Mouse (Mus musculus) heart, embryonic 10.5 days (tissue): Measurements from ENCODE around the gene Slc19a1. TPM values are rescaled to one million over a fixed set of nuclear protein-coding genes. Genes with fewer than 3 reads are reported as not detected.

ENCODE experiments used
- DNase-seq: peaks from one replicate; pipeline ENCODE4 v3.0.0-alpha.2; 2017; ENCODE audit warnings: low spot score
- H3K27ac ChIP-seq: fragments of 300-500 bp; sonication (generic); 2 replicates; pipeline ENCODE4 v1.5.1; 2016; ENCODE audit warnings: mild to moderate bottlenecking
- H3K27me3 ChIP-seq: fragments of 300-500 bp; sonication (generic); 2 replicates; pipeline ENCODE4 v1.6.1; 2016; ENCODE audit warnings: mild to moderate bottlenecking; ENCODE audit not compliant: poor library complexity, insufficient read depth, severe bottlenecking
- H3K36me3 ChIP-seq: fragments of 300-500 bp; sonication (generic); 2 replicates; pipeline ENCODE4 v1.6.1; 2016; ENCODE audit warnings: mild to moderate bottlenecking, moderate library complexity
- H3K4me1 ChIP-seq: fragments of 300-500 bp; sonication (generic); 2 replicates; pipeline ENCODE4 v1.6.1; 2016; ENCODE audit warnings: mild to moderate bottlenecking
- H3K4me3 ChIP-seq: fragments of 300-500 bp; sonication (generic); 2 replicates; pipeline ENCODE4 v1.5.1; 2016; ENCODE audit warnings: mild to moderate bottlenecking, moderate library complexity
- H3K9me3 ChIP-seq: fragments of 300-500 bp; sonication (generic); 2 replicates; pipeline ENCODE4 v1.6.1; 2016; ENCODE audit warnings: mild to moderate bottlenecking, moderate library complexity
- WGBS: fragments of 180-500 bp; shearing (Covaris S2); methylation state at CpG from one replicate; pipeline ENCODE4 v1.1.7; 2016; 5-methylcytosine and 5-hydroxymethylcytosine counted together
- polyA plus RNA-seq: library from polyadenylated mRNA; unstranded; fragments of >200 nt; fragmentation: Nextera tagmentation; extraction: Ambion mirVana; gene quantifications from 2 replicates; pipeline ENCODE4 v1.2.1, GENCODE M21; 2016

The Slc19a1 gene
- polyA plus RNA-seq, 1 experiment from 2014 or later: 26.5 TPM

DNA sequence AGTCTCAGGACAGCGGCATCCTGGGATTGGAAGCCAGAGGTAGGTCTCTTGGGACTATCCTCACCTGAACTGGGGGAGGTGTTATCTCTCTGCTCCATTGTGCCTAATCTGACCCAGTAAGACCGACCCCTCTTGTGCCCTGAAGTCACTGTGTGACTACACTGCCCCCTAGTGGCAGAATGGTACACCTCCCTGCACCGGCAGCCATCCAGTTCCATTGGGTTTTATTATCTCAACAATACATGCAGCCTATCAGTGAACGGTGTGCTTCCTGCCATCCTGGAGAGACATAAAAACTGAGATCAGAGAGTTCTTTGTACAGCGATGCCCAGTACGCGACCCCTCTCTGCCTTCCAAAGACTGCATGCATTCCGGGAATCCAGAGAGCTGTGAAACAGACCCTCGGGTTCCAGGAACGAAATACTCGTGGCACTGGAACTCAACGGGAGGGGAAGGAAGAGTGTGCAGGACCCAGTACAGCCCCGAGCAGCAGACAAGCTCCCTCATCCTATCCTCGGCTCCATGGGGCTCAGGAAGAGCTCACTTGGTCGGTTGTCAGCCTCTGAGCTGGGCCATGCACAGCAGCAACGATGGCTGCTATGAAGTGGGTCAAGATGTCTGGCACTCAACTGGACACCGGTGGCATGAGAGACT lies 10.5 kb upstream of the Slc19a1 start:
- Histone ChIP-seq H3K36me3 (no peaks in the 10 kb centered on the region), H3K4me1 (no peaks in the 10 kb centered on the region), H3K9me3 (no peaks in the 10 kb centered on the region), H3K27ac (no peak overlapping the region), H3K27me3 (peaks cover 10% of the 10 kb centered on the region), H3K4me3 (0 out of 2 replicates have a peak overlapping the region, but pooled peaks have one; percentile 30)
- DNase-seq: peak; percentile 85
- 33% methylated on average over 17 of the region's 17 CpGs for WGBS

DNA sequence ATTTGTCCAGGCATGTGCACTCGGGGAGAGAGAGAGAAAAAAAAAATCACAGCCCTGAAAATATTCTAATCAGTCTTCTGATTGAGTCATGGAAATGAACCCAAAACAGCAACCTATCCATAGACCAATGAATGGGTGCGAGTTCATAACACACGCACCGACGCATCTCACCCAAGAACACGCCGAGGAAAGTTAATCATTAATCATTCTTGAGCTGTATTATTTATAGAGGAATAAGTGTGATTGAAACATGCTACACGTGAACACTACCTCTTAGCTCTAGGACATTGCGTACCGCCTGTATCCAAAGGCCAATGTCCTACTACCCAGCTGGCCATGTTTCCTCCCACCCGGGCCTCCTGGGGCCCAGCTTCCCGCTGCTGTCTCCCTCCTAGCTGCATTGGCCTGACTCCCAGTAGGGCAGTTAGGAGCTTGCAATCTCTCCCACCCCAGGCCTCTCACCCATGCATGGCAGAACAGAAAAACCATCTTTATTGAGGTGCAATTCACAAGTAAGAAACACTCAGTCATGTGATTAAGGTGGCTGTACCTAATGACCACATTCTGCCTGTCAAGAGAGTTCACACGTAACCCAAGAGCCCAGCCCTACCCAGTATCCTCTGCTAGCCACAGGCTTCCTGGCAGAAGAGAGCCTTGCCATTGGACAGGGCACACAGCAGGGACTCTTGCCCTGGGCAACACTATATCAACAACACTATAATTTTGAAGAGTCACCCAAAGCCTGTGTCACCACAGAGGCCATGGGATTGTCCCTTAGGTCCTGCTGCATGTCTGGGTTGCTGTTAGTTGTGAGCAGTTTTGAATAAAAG lies 9.5 kb upstream of the Slc19a1 start:
- DNase-seq: no peak
- H3K4me1 ChIP-seq: no peaks in the 10 kb centered on the region
- no peaks in the 10 kb centered on the region for H3K36me3 ChIP-seq
- H3K27ac ChIP-seq: no peak overlapping the region
- no peaks in the 10 kb centered on the region for H3K9me3 ChIP-seq
- 80% methylated on average over 13 of the region's 13 CpGs for WGBS
- H3K4me3 ChIP-seq: no peak overlapping the region
- H3K27me3 ChIP-seq: peaks cover 13% of the 10 kb centered on the region

DNA sequence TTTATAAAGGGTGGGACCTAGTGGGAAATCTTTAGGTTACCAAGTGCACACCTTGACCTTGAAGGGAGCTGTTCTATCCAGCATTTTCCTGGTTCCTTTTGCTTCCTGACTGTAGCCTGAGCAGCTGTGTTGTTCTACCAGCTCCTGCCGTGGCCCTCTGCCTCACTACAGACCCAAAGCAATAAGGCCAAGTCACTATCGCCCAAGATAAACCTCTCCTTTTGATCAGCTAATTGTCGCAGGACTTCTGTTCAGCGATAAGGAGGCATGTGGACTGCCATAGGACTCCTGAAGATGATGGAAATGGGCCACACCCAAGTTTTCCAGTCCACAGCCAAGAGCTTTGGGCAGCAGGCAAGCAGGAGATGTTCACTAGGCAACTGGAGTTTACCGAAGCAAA lies 7.8 kb upstream of the Slc19a1 start:
- no peak for DNase-seq
- no peaks in the 10 kb centered on the region for H3K36me3 ChIP-seq
- H3K9me3 ChIP-seq: no peaks in the 10 kb centered on the region
- no peak overlapping the region for H3K4me3 ChIP-seq
- WGBS: 49% methylated on average over 5 of the region's 5 CpGs
- H3K4me1 ChIP-seq: no peaks in the 10 kb centered on the region
- peaks cover 13% of the 10 kb centered on the region for H3K27me3 ChIP-seq
- H3K27ac ChIP-seq: no peak overlapping the region

GRCm38 (mm10) chr10:77026944-77027343 lies 5.1 kb upstream of the Slc19a1 start:
- Histone ChIP-seq H3K27ac (no peak overlapping the region), H3K4me1 (peaks cover 12% of the 10 kb centered on the region), H3K4me3 (no peak overlapping the region), H3K36me3 (no peaks in the 10 kb centered on the region), H3K27me3 (peaks cover 24% of the 10 kb centered on the region), H3K9me3 (no peaks in the 10 kb centered on the region)
- DNase-seq: no peak
- 73% methylated on average over 3 of the region's 3 CpGs for WGBS

- WGBS: 75% methylated on average over 6 of the region's 6 CpGs
Measured at GRCm38 (mm10) chr10:77028782-77029296, 3.2 kb upstream of the Slc19a1 start.

GRCm38 (mm10) chr10:77029761-77030160 lies 2.3 kb upstream of the Slc19a1 start:
- Histone ChIP-seq H3K4me1 (peaks cover 34% of the 10 kb centered on the region), H3K9me3 (no peaks in the 10 kb centered on the region), H3K27me3 (peaks cover 27% of the 10 kb centered on the region), H3K36me3 (no peaks in the 10 kb centered on the region), H3K27ac (no peak overlapping the region), H3K4me3 (no peak overlapping the region)
- 79% methylated on average over 4 of the region's 4 CpGs for WGBS
- no peak for DNase-seq

More at GRCm38 (mm10) chr10:77028782-77029296, 3.2 kb upstream of the Slc19a1 start:
- no peak for DNase-seq
- no peak overlapping the region for H3K27ac ChIP-seq
- H3K4me1 ChIP-seq: peaks cover 25% of the 10 kb centered on the region
- H3K27me3 ChIP-seq: peaks cover 27% of the 10 kb centered on the region
- H3K4me3 ChIP-seq: no peak overlapping the region
- no peaks in the 10 kb centered on the region for H3K9me3 ChIP-seq
- no peaks in the 10 kb centered on the region for H3K36me3 ChIP-seq

GRCm38 (mm10) chr10:77030666-77031065 lies 1.4 kb upstream of the Slc19a1 start:
- Histone ChIP-seq H3K4me1 (peaks cover 35% of the 10 kb centered on the region), H3K9me3 (no peaks in the 10 kb centered on the region), H3K27me3 (peaks cover 23% of the 10 kb centered on the region; the same call in 1 of the 2 replicates), H3K36me3 (no peaks in the 10 kb centered on the region), H3K27ac (no peak overlapping the region), H3K4me3 (no peak overlapping the region)
- 85% methylated on average over 5 of the region's 5 CpGs for WGBS
- DNase-seq: no peak

DNA sequence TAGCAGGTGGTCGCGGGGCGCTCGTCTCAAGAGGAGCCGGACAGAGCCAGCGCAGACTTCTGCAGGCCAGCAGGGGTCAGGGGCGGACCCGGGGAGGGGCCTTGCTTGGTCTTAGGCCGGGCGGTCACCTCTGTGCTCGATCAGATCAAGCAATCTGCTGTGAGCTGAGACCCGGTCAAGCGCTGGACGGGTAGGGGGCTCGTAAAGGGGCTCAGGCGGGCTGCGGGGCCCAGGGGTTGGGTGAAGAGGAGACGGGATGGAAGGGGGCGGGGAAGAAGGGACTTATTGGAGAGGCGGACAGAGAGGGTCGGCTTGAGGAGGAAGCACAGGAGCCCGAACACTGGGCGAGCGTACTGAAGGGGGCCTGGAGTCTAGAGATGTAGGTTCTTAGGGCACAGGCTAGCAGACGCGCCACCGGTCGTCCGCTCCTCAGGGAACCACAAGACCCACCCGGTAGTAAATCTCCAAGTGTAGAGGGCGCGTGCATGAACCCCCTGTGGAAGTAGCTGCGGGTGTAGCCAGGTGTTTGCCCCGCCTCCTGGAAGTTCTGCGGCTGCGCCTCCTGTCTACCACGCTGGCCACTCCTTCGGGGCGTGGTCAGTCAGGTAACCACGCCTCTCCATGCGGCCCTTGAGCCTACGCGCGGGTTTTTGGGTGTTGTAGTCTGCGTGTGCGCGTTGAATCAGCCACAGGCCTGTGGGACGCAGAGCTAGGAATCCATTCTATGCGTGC lies 716 bp downstream of the Slc19a1 start:
- WGBS: under 1% methylated on average over 49 of the region's 49 CpGs
- peaks cover 35% of the 10 kb centered on the region for H3K4me1 ChIP-seq
- peak overlapping the region; percentile 91 for H3K27ac ChIP-seq

DNA sequence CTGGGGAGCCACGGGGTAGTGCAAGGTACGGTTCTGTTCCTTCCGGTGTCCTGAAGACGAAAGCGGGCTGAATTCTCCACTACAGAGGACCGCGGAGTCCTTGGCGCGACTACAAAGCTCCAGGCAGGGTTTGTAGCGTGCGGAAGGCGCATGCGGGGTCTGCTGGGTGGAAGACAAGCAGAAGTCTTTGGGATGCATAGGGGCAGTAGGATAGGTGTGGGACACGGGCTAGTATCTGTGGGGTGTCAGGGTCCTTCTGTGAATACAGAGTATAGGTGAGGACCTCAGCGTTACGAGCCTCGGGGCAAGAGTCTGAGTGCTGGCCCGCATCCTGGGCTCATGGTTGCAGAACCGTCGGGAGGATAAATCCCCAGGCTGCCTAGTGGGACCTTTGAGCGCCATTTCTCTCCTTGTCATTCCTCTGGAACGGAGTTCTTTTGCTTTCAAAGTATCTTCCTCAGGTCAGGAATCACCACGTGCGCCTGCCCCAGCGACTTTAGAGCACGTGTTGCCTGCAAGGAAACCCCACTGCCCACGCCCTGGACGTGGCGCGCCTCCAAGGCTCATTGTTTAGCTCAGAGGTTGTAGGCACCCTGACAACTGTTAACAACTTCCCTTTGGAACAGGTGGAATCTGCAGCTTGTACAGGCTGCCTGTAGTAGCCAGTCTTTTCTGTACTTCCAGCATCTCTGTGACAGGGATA lies 1.4 kb downstream of the Slc19a1 start:
- H3K36me3 ChIP-seq: peaks cover 11% of the 10 kb centered on the region
- WGBS: under 1% methylated on average over 30 of the region's 30 CpGs

More for the DNA sequence above, 716 bp downstream of the Slc19a1 start:
- H3K36me3 ChIP-seq: peaks cover 6% of the 10 kb centered on the region
- DNase-seq: peak; percentile 97
- peak overlapping the region; percentile 84 for H3K4me3 ChIP-seq
- no peaks in the 10 kb centered on the region for H3K9me3 ChIP-seq
- H3K27me3 ChIP-seq: peaks cover 14% of the 10 kb centered on the region; the same call in 1 of the 2 replicates

GRCm38 (mm10) chr10:77035487-77035886 lies 3.4 kb downstream of the Slc19a1 start:
- Histone ChIP-seq H3K27ac (no peak overlapping the region), H3K9me3 (no peaks in the 10 kb centered on the region), H3K27me3 (peaks cover 14% of the 10 kb centered on the region; the same call in 1 of the 2 replicates), H3K4me3 (no peak overlapping the region), H3K36me3 (peaks cover 30% of the 10 kb centered on the region), H3K4me1 (peaks cover 27% of the 10 kb centered on the region)
- DNase-seq: no peak
- WGBS: 74% methylated on average over 6 of the region's 6 CpGs

More for the DNA sequence above, 1.4 kb downstream of the Slc19a1 start:
- Histone ChIP-seq H3K4me3 (peak overlapping the region; percentile 84), H3K4me1 (peaks cover 35% of the 10 kb centered on the region), H3K9me3 (no peaks in the 10 kb centered on the region), H3K27me3 (peaks cover 14% of the 10 kb centered on the region; the same call in 1 of the 2 replicates), H3K27ac (peak overlapping the region; percentile 91)
- peak; percentile 86 for DNase-seq

GRCm38 (mm10) chr10:77038579-77039174 lies 6.6 kb downstream of the Slc19a1 start:
- 85% methylated on average over 8 of the region's 8 CpGs for WGBS
- Histone ChIP-seq H3K27ac (no peak overlapping the region), H3K9me3 (no peaks in the 10 kb centered on the region), H3K27me3 (no peaks in the 10 kb centered on the region), H3K4me3 (no peak overlapping the region), H3K36me3 (peaks cover 57% of the 10 kb centered on the region), H3K4me1 (peaks cover 12% of the 10 kb centered on the region)
- DNase-seq: no peak

DNA sequence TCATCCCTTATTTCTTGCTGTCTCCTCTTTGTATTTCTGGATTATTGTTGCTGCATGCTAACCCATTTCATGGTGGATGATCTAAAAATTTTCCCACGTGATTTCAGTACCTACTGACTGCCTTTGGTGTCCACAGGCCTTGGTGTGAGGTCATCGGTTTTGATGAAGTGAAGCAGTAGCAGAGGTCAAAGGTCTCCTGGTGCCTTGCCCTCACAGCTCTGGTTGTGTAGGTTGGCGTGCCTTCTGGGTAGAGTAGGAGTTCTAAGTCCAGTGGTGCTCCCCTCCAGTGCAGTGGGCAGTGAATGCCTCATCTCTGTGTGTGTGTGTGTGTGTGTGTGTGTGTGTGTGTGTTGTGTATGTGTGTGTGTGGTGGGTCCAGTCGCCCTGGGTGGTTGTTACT lies 16.2 kb downstream of the Slc19a1 start:
- 77% methylated on average over 4 of the region's 4 CpGs for WGBS
- Histone ChIP-seq H3K36me3 (peaks cover 78% of the 10 kb centered on the region), H3K4me3 (no peak overlapping the region), H3K9me3 (no peaks in the 10 kb centered on the region), H3K4me1 (peaks cover 5% of the 10 kb centered on the region; the same call in 1 of the 2 replicates), H3K27ac (no peak overlapping the region), H3K27me3 (no peaks in the 10 kb centered on the region)
- DNase-seq: no peak
